Mouse (Mus musculus): ENCODE measurements around the gene Ncbp3. TPM values are rescaled to one million over a fixed set of nuclear protein-coding genes. Genes with fewer than 3 reads are reported as not detected.
A peak's percentile ranks its signal among the peaks of the same experiment; 100 is the strongest.

Ncbp3 gene
- polyA plus RNA-seq, 2 experiments = 7.1 to 10.1 TPM

GRCm38 (mm10) chr11:73015391-73016102 is 32.0 kb upstream of the Ncbp3 start:
- H3K9me3 ChIP-seq (ENCODE audit: control insufficient read depth, low read length) = no peaks in the 10 kb centered on the region
- ATAC-seq (ENCODE audit: low FRiP score, low read depth) = no peak
- peaks cover 11% of the 10 kb centered on the region for H3K4me1 ChIP-seq (ENCODE audit: control insufficient read depth, insufficient read depth, low read length)
- no peaks in the 10 kb centered on the region for H3K36me3 ChIP-seq (ENCODE audit: control insufficient read depth, insufficient read depth, low read length)
- no peak overlapping the region for H3K27ac ChIP-seq (replicated peaks; ENCODE audit: low read depth, low read length)
- H3K27me3 ChIP-seq (ENCODE audit: control insufficient read depth, insufficient read depth, low read length) = peaks cover 15% of the 10 kb centered on the region
- no peak for DNase-seq (ENCODE audit: low spot score)
- no peak for TF ChIP-seq POLR2A (IDR thresholded peaks at IDR 0.05; ENCODE audit: borderline replicate concordance, extremely low read depth, insufficient read depth, insufficient read length)
- H3K9ac ChIP-seq (ENCODE audit: low read depth, low read length, severe bottlenecking) = no peak overlapping the region
- no peak overlapping the region for H3K4me3 ChIP-seq (replicated peaks; ENCODE audit: low read length)
- H3K4me2 ChIP-seq (replicated peaks; ENCODE audit: low read depth, low read length, severe bottlenecking) = no peak overlapping the region
- 80% methylated on average over 5 of the region's 5 CpGs for WGBS

DNA sequence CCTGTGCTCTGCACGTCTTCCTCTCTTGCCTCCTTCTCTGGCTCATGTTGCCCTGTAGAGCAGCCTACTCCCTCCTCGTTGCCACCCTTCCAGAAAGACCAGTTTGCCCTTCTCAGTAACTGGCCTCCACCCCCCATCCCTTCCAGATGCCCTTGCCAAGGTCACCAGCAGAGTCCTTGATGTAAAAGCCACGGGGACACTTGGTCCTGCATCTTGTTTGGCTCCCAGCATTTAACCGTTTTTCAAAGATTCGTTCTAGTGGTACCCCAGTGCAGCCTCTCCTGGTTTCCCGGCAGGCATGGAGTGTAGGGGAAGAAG is 31.5 kb upstream of the Ncbp3 start:
- Histone ChIP-seq H3K36me3 (ENCODE audit: control insufficient read depth, insufficient read depth, low read length) (no peaks in the 10 kb centered on the region), H3K27me3 (ENCODE audit: control insufficient read depth, insufficient read depth, low read length) (peaks cover 18% of the 10 kb centered on the region), H3K4me3 (replicated peaks; ENCODE audit: low read length) (no peak overlapping the region), H3K9me3 (ENCODE audit: control insufficient read depth, low read length) (no peaks in the 10 kb centered on the region), H3K27ac (replicated peaks; ENCODE audit: low read depth, low read length) (no peak overlapping the region), H3K4me2 (replicated peaks; ENCODE audit: low read depth, low read length, severe bottlenecking) (no peak overlapping the region), H3K9ac (ENCODE audit: low read depth, low read length, severe bottlenecking) (no peak overlapping the region), H3K4me1 (ENCODE audit: control insufficient read depth, insufficient read depth, low read length) (peaks cover 11% of the 10 kb centered on the region)
- no peak for DNase-seq (ENCODE audit: low spot score)
- TF ChIP-seq POLR2A (IDR thresholded peaks at IDR 0.05; ENCODE audit: borderline replicate concordance, extremely low read depth, insufficient read depth, insufficient read length) = no peak
- ATAC-seq (ENCODE audit: low FRiP score, low read depth) = no peak
- WGBS = 73% methylated on average over 6 of the region's 6 CpGs

- H3K4me3 ChIP-seq (replicated peaks; ENCODE audit: low read length) = peak within 1 kb of the TSS; percentile 68
- WGBS = under 1% methylated on average over 47 of the region's 57 CpGs
- peaks cover 11% of the 10 kb centered on the region for H3K4me1 ChIP-seq (ENCODE audit: control insufficient read depth, insufficient read depth, low read length)
- DNase-seq (ENCODE audit: low spot score) (peak; percentile 88), ATAC-seq (ENCODE audit: low FRiP score, low read depth) (peak; percentile 98)
- H3K9me3 ChIP-seq (ENCODE audit: control insufficient read depth, low read length) = no peaks in the 10 kb centered on the region
- H3K27me3 ChIP-seq (ENCODE audit: control insufficient read depth, insufficient read depth, low read length) = peaks cover 18% of the 10 kb centered on the region
- H3K9ac ChIP-seq (ENCODE audit: low read depth, low read length, severe bottlenecking) = peak within 1 kb of the TSS; percentile 62
- TF ChIP-seq POLR2A (IDR thresholded peaks at IDR 0.05; ENCODE audit: borderline replicate concordance, extremely low read depth, insufficient read depth, insufficient read length) = no peak
- peak within 1 kb of the TSS; percentile 96 for H3K4me2 ChIP-seq (replicated peaks; ENCODE audit: low read depth, low read length, severe bottlenecking)
- no peak within 1 kb of the TSS for H3K27ac ChIP-seq (replicated peaks; ENCODE audit: low read depth, low read length)
- H3K36me3 ChIP-seq (ENCODE audit: control insufficient read depth, insufficient read depth, low read length) = no peaks in the 10 kb centered on the region
Observed at GRCm38 (mm10) chr11:73018471-73019146, 29.0 kb upstream of the Ncbp3 start, which contains the start of gene Camkk1. Camkk1 (plus strand) TSS chr11:73019008.

- peak overlapping the region; percentile 62 for H3K9ac ChIP-seq (ENCODE audit: low read depth, low read length, severe bottlenecking)
- H3K27ac ChIP-seq (replicated peaks; ENCODE audit: low read depth, low read length) = no peak overlapping the region
- WGBS = 2% methylated on average over 34 of the region's 46 CpGs
- peak; percentile 42 for ATAC-seq (ENCODE audit: low FRiP score, low read depth)
- peak overlapping the region; percentile 96 for H3K4me2 ChIP-seq (replicated peaks; ENCODE audit: low read depth, low read length, severe bottlenecking)
- no peak for DNase-seq (ENCODE audit: low spot score)
- peaks cover 13% of the 10 kb centered on the region for H3K4me1 ChIP-seq (ENCODE audit: control insufficient read depth, insufficient read depth, low read length)
- peak overlapping the region; percentile 68 for H3K4me3 ChIP-seq (replicated peaks; ENCODE audit: low read length)
- no peak for TF ChIP-seq POLR2A (IDR thresholded peaks at IDR 0.05; ENCODE audit: borderline replicate concordance, extremely low read depth, insufficient read depth, insufficient read length)
- H3K9me3 ChIP-seq (ENCODE audit: control insufficient read depth, low read length) = no peaks in the 10 kb centered on the region
- H3K36me3 ChIP-seq (ENCODE audit: control insufficient read depth, insufficient read depth, low read length) = no peaks in the 10 kb centered on the region
- peaks cover 18% of the 10 kb centered on the region for H3K27me3 ChIP-seq (ENCODE audit: control insufficient read depth, insufficient read depth, low read length)
Observed at GRCm38 (mm10) chr11:73019147-73019795, 28.3 kb upstream of the Ncbp3 start.

DNA sequence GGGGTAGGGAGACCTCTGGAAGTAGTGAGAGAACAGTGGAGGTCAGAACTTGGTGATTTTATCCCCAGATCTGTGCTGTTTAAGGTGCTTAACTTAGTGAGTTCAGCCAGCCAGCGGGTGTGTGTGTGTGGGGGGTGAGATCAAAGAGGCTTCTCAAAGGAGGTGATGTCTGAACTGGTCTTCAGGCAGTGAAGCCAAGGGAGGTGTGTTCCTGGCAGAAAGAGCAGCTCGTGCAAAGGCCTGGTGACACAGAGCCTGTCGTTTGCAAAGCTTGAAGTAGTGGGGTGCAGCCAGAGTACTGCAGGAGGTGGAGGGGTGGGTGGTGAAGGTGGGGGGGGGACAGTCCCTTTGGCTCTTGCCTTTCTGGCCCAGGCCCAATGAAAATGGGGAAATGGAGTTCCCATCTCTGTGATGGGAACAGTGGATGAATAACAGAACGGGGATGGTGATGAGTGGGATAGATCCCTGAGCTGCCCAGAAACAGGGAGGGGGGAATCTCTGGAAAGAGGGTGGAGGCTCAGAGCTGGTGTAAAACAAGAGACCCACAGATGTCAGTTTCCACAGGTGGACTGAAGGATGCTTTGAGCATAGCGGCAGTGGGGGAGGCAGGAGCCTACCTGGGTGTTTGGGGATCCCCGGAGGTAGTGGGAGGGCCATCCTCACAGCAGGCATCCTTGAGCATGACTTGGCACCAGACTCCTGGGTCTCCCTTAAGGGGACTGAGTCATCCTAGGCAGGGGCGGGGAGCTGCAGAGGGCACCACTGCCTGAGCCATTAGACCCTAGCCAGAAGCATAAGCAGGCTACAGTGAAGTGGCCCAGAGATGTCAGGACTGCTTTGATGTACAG is 26.4 kb upstream of the Ncbp3 start:
- H3K4me1 ChIP-seq (ENCODE audit: control insufficient read depth, insufficient read depth, low read length) = peaks cover 19% of the 10 kb centered on the region
- no peak overlapping the region for H3K4me3 ChIP-seq (replicated peaks; ENCODE audit: low read length)
- DNase-seq (ENCODE audit: low spot score) (no peak), ATAC-seq (ENCODE audit: low FRiP score, low read depth) (no peak)
- no peak for TF ChIP-seq POLR2A (IDR thresholded peaks at IDR 0.05; ENCODE audit: borderline replicate concordance, extremely low read depth, insufficient read depth, insufficient read length)
- no peaks in the 10 kb centered on the region for H3K36me3 ChIP-seq (ENCODE audit: control insufficient read depth, insufficient read depth, low read length)
- H3K9ac ChIP-seq (ENCODE audit: low read depth, low read length, severe bottlenecking) = no peak overlapping the region
- no peak overlapping the region for H3K27ac ChIP-seq (replicated peaks; ENCODE audit: low read depth, low read length)
- peaks cover 18% of the 10 kb centered on the region for H3K27me3 ChIP-seq (ENCODE audit: control insufficient read depth, insufficient read depth, low read length)
- no peak overlapping the region for H3K4me2 ChIP-seq (replicated peaks; ENCODE audit: low read depth, low read length, severe bottlenecking)
- no peaks in the 10 kb centered on the region for H3K9me3 ChIP-seq (ENCODE audit: control insufficient read depth, low read length)
- 53% methylated on average over 7 of the region's 7 CpGs for WGBS
